Mouse (Mus musculus): ENCODE data around the gene Cntfr.

Cntfr gene

GRCm38 (mm10) chr4:41696930-41697841 is at the start of gene Cntfr:
Gene Cntfr, minus strand, starts transcription at chr4:41697089.
- DNase-seq (ENCODE audit: low spot score): peak; percentile 76

- DNase-seq (ENCODE audit: low spot score): no peak
Measured at GRCm38 (mm10) chr4:41745021-41745420, 48.1 kb upstream of the Cntfr start.

- no peak for DNase-seq (ENCODE audit: low spot score)
Measured at GRCm38 (mm10) chr4:41744131-41744530, 47.2 kb upstream of the Cntfr start.

GRCm38 (mm10) chr4:41741158-41741560 is 44.3 kb upstream of the Cntfr start:
- peak; percentile 95 for DNase-seq (ENCODE audit: low spot score)

- DNase-seq (ENCODE audit: low spot score): peak; percentile 59
Measured at GRCm38 (mm10) chr4:41740380-41741157, 43.7 kb upstream of the Cntfr start.

- DNase-seq (ENCODE audit: low spot score): no peak
Measured at GRCm38 (mm10) chr4:41739260-41739659, 42.4 kb upstream of the Cntfr start.

- DNase-seq (ENCODE audit: low spot score): no peak
Measured at GRCm38 (mm10) chr4:41738256-41738603, 41.3 kb upstream of the Cntfr start.

- DNase-seq (ENCODE audit: low spot score): peak; percentile 78
Measured at GRCm38 (mm10) chr4:41737602-41738255, 40.8 kb upstream of the Cntfr start.

GRCm38 (mm10) chr4:41731052-41731765 is 34.3 kb upstream of the Cntfr start, which contains the start of gene Arid3c:
Gene Arid3c, minus strand, starts transcription at chr4:41731142.
- DNase-seq (ENCODE audit: low spot score): peak; percentile 53

GRCm38 (mm10) chr4:41726826-41727621 is 30.1 kb upstream of the Cntfr start:
- DNase-seq (ENCODE audit: low spot score): no peak

- peak; percentile 95 for DNase-seq (ENCODE audit: low spot score)
Measured at GRCm38 (mm10) chr4:41722918-41723351, 26.0 kb upstream of the Cntfr start, which contains the start of gene Dctn3. Gene Dctn3, minus strand, starts transcription at chr4:41723170.

- DNase-seq (ENCODE audit: low spot score): peak; percentile 79
Measured at GRCm38 (mm10) chr4:41716834-41717233, 19.9 kb upstream of the Cntfr start.

- peak; percentile 33 for DNase-seq (ENCODE audit: low spot score)
Measured at GRCm38 (mm10) chr4:41715596-41715995, 18.7 kb upstream of the Cntfr start.

GRCm38 (mm10) chr4:41715082-41715481 is 18.2 kb upstream of the Cntfr start:
- DNase-seq (ENCODE audit: low spot score): no peak

- DNase-seq (ENCODE audit: low spot score): peak; percentile 71
Measured at GRCm38 (mm10) chr4:41714276-41714675, 17.4 kb upstream of the Cntfr start.

- peak; percentile 75 for DNase-seq (ENCODE audit: low spot score)
Measured at GRCm38 (mm10) chr4:41713197-41714067, 16.5 kb upstream of the Cntfr start, which contains the start of gene Rpp25l. Gene Rpp25l, minus strand, starts transcription at chr4:41713534.

GRCm38 (mm10) chr4:41712421-41713196 is 15.7 kb upstream of the Cntfr start:
- no peak for DNase-seq (ENCODE audit: low spot score)

GRCm38 (mm10) chr4:41711705-41712375 is 15.0 kb upstream of the Cntfr start:
- no peak for DNase-seq (ENCODE audit: low spot score)
